Mouse (Mus musculus) ES-E14 (cell line): Measurements from ENCODE around the gene Ptbp1.

Experiments
- HCFC1 ChIP-seq: IDR thresholded peaks from 2 replicates; pipeline ENCODE4 v1.6.1; 2012; ENCODE audit warnings: low read length, inconsistent platforms, borderline replicate concordance; ENCODE audit not compliant: insufficient read depth
- MAFK ChIP-seq: IDR thresholded peaks from 2 replicates; pipeline ENCODE4 v1.6.1; 2014; ENCODE audit warnings: mild to moderate bottlenecking, low read depth, low read length, inconsistent platforms; ENCODE audit not compliant: insufficient read depth
- ZC3H11A ChIP-seq: IDR thresholded peaks from 2 replicates; pipeline ENCODE4 v1.6.1; 2012; ENCODE audit warnings: low read depth, mild to moderate bottlenecking, inconsistent platforms, low read length, borderline replicate concordance

DNA sequence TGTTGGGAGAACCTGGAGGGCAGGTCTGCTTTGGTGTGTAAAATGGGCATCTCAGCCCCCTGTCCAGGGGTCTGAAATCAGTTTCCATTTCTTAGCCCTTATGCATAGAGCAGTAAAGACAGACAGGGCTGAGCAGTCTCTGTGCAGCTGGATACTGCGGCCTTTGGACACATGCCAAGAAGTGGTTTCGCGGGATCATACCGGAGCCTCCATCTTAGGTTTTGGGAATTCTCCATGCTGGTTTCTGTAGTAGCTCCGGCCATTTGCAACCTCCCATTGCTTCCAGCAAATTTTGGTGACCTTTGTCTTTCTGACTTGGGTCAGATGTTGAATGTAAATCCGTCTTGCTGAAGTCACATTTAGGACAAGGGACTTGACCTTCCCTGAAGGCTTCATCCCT lies 10.8 kb upstream of the Ptbp1 start:
- TF ChIP-seq MAFK (no peak), ZC3H11A (no peak), HCFC1 (no peak)
